Mouse (Mus musculus): ENCODE results near the gene Baz2b. TPM values are rescaled to one million over a fixed set of nuclear protein-coding genes. Genes with fewer than 3 reads are reported as not detected.
A peak's percentile ranks its signal among the peaks of the same experiment; 100 is the strongest.
"Not testable (repeated sequence)": the region's sequence is repeated elsewhere in the genome, so short reads cannot be mapped to it uniquely, and the experiment has no call there.

Gene Baz2b
- polyA plus RNA-seq, 1 experiment from 2014 or later = 22.1 TPM

GRCm38 (mm10) chr2:60082984-60083636, 126.5 kb downstream of the Baz2b start:
- no peak overlapping the region for H3K4me3 ChIP-seq
- no peaks in the 10 kb centered on the region for H3K27me3 ChIP-seq (replicated peaks)
- 63% methylated on average over 7 of the region's 7 CpGs for WGBS (ENCODE audit: insufficient replicate concordance)
- no peak overlapping the region for H3K4me2 ChIP-seq
- H3K9ac ChIP-seq = no peak overlapping the region
- ATAC-seq = no peak
- H3K4me1 ChIP-seq = peaks cover 19% of the 10 kb centered on the region
- H3K36me3 ChIP-seq = no peaks in the 10 kb centered on the region
- H3K9me3 ChIP-seq (replicated peaks) = no peaks in the 10 kb centered on the region
- no peak overlapping the region; the same call in 1 of the 2 replicates for H3K27ac ChIP-seq

- Histone ChIP-seq H3K9ac (no peak overlapping the region), H3K4me2 (no peak overlapping the region), H3K9me3 (replicated peaks) (no peaks in the 10 kb centered on the region), H3K27ac (no peak overlapping the region), H3K4me3 (no peak overlapping the region), H3K4me1 (peaks cover 28% of the 10 kb centered on the region), H3K36me3 (no peaks in the 10 kb centered on the region), H3K27me3 (replicated peaks) (no peaks in the 10 kb centered on the region)
- no peak for ATAC-seq
- WGBS (ENCODE audit: insufficient replicate concordance) = 75% methylated on average over 4 of the region's 4 CpGs
Measured at GRCm38 (mm10) chr2:60082225-60082624, 127.4 kb downstream of the Baz2b start.

- Histone ChIP-seq H3K4me2 (no peak overlapping the region), H3K9me3 (replicated peaks) (no peaks in the 10 kb centered on the region), H3K27me3 (replicated peaks) (no peaks in the 10 kb centered on the region), H3K27ac (no peak overlapping the region), H3K36me3 (no peaks in the 10 kb centered on the region), H3K4me3 (no peak overlapping the region), H3K4me1 (peaks cover 40% of the 10 kb centered on the region), H3K9ac (no peak overlapping the region)
- no peak for ATAC-seq
- 60% methylated on average over 4 of the region's 4 CpGs for WGBS (ENCODE audit: insufficient replicate concordance)
Measured at GRCm38 (mm10) chr2:60080831-60081230, 128.8 kb downstream of the Baz2b start.

- Histone ChIP-seq H3K36me3 (no peaks in the 10 kb centered on the region), H3K4me1 (peaks cover 48% of the 10 kb centered on the region), H3K9ac (no peak overlapping the region), H3K9me3 (replicated peaks) (no peaks in the 10 kb centered on the region), H3K4me3 (no peak overlapping the region), H3K27me3 (replicated peaks) (no peaks in the 10 kb centered on the region), H3K27ac (no peak overlapping the region), H3K4me2 (no peak overlapping the region)
- WGBS (ENCODE audit: insufficient replicate concordance) = 75% methylated on average over 9 of the region's 9 CpGs
- ATAC-seq = no peak
Measured at GRCm38 (mm10) chr2:60077631-60078030, 132.0 kb downstream of the Baz2b start.

GRCm38 (mm10) chr2:60076800-60077199, 132.8 kb downstream of the Baz2b start:
- ATAC-seq = no peak
- Histone ChIP-seq H3K4me3 (no peak overlapping the region), H3K9ac (no peak overlapping the region), H3K27ac (no peak overlapping the region), H3K9me3 (replicated peaks) (no peaks in the 10 kb centered on the region), H3K4me2 (peak overlapping the region; percentile 28), H3K27me3 (replicated peaks) (no peaks in the 10 kb centered on the region), H3K36me3 (no peaks in the 10 kb centered on the region), H3K4me1 (peaks cover 53% of the 10 kb centered on the region)
- WGBS (ENCODE audit: insufficient replicate concordance) = 16% methylated on average over 7 of the region's 7 CpGs

GRCm38 (mm10) chr2:60076025-60076424, 133.6 kb downstream of the Baz2b start:
- H3K27ac ChIP-seq = no peak overlapping the region
- no peak for ATAC-seq
- 0 out of 2 replicates have a peak overlapping the region, but pooled peaks have one; percentile 0 for H3K4me2 ChIP-seq
- H3K9ac ChIP-seq = no peak overlapping the region
- no peaks in the 10 kb centered on the region for H3K9me3 ChIP-seq (replicated peaks)
- peaks cover 57% of the 10 kb centered on the region for H3K4me1 ChIP-seq
- no peaks in the 10 kb centered on the region for H3K27me3 ChIP-seq (replicated peaks)
- no peaks in the 10 kb centered on the region for H3K36me3 ChIP-seq
- 26% methylated on average over 1 of the region's 1 CpGs for WGBS (ENCODE audit: insufficient replicate concordance)
- no peak overlapping the region for H3K4me3 ChIP-seq

- H3K4me3 ChIP-seq; H3K27me3 ChIP-seq (replicated peaks); H3K9ac ChIP-seq; H3K4me2 ChIP-seq; H3K9me3 ChIP-seq (replicated peaks); H3K27ac ChIP-seq; H3K36me3 ChIP-seq: not testable (repeated sequence)
- peak; percentile 87 for ATAC-seq
- H3K4me1 ChIP-seq = peaks cover 57% of the 10 kb centered on the region
- 30% methylated on average over 1 of the region's 1 CpGs for WGBS (ENCODE audit: insufficient replicate concordance)
Measured at GRCm38 (mm10) chr2:60073798-60074197, 135.8 kb downstream of the Baz2b start.

- WGBS (ENCODE audit: insufficient replicate concordance) = 19% methylated on average over 8 of the region's 8 CpGs
Measured at GRCm38 (mm10) chr2:60071813-60072212, 137.8 kb downstream of the Baz2b start.

GRCm38 (mm10) chr2:60070938-60071337, 138.7 kb downstream of the Baz2b start:
- 62% methylated on average over 5 of the region's 5 CpGs for WGBS (ENCODE audit: insufficient replicate concordance)
- Histone ChIP-seq H3K4me2 (no peak overlapping the region), H3K4me3 (no peak overlapping the region), H3K9ac (no peak overlapping the region), H3K9me3 (replicated peaks) (no peaks in the 10 kb centered on the region), H3K27ac (0 out of 2 replicates have a peak overlapping the region, but pooled peaks have one; percentile 15), H3K27me3 (replicated peaks) (no peaks in the 10 kb centered on the region), H3K36me3 (no peaks in the 10 kb centered on the region), H3K4me1 (peaks cover 33% of the 10 kb centered on the region)
- ATAC-seq = no peak

More at GRCm38 (mm10) chr2:60071813-60072212, 137.8 kb downstream of the Baz2b start:
- Histone ChIP-seq H3K36me3 (no peaks in the 10 kb centered on the region), H3K9ac (no peak overlapping the region), H3K4me1 (peaks cover 40% of the 10 kb centered on the region), H3K27me3 (replicated peaks) (no peaks in the 10 kb centered on the region), H3K4me3 (no peak overlapping the region), H3K4me2 (0 out of 2 replicates have a peak overlapping the region, but pooled peaks have one; percentile 21), H3K9me3 (replicated peaks) (no peaks in the 10 kb centered on the region), H3K27ac (no peak overlapping the region; the same call in 1 of the 2 replicates)
- no peak for ATAC-seq

GRCm38 (mm10) chr2:60068468-60068867, 141.2 kb downstream of the Baz2b start:
- Histone ChIP-seq H3K4me1 (peaks cover 17% of the 10 kb centered on the region), H3K27ac (no peak overlapping the region), H3K9me3 (replicated peaks) (0 out of 2 replicates have a peak, but pooled peaks cover 4% of the 10 kb centered on the region), H3K27me3 (replicated peaks) (no peaks in the 10 kb centered on the region), H3K36me3 (peaks cover 17% of the 10 kb centered on the region), H3K9ac (no peak overlapping the region), H3K4me3 (no peak overlapping the region), H3K4me2 (no peak overlapping the region)
- WGBS (ENCODE audit: insufficient replicate concordance) = 84% methylated on average over 3 of the region's 3 CpGs
- no peak for ATAC-seq

- no peak for ATAC-seq
- Histone ChIP-seq H3K27ac (no peak overlapping the region), H3K9ac (no peak overlapping the region), H3K9me3 (replicated peaks) (0 out of 2 replicates have a peak, but pooled peaks cover 4% of the 10 kb centered on the region), H3K27me3 (replicated peaks) (no peaks in the 10 kb centered on the region), H3K36me3 (peaks cover 18% of the 10 kb centered on the region), H3K4me1 (peaks cover 1% of the 10 kb centered on the region), H3K4me2 (no peak overlapping the region), H3K4me3 (no peak overlapping the region)
- WGBS (ENCODE audit: insufficient replicate concordance) = 75% methylated on average over 5 of the region's 5 CpGs
Measured at GRCm38 (mm10) chr2:60065415-60065814, 144.2 kb downstream of the Baz2b start.

GRCm38 (mm10) chr2:60060185-60060775, 149.4 kb downstream of the Baz2b start:
- Histone ChIP-seq H3K4me1 (peaks cover 16% of the 10 kb centered on the region), H3K27ac (no peak overlapping the region), H3K9ac (no peak overlapping the region), H3K9me3 (replicated peaks) (0 out of 2 replicates have a peak, but pooled peaks cover 4% of the 10 kb centered on the region), H3K27me3 (replicated peaks) (no peaks in the 10 kb centered on the region), H3K36me3 (peaks cover 17% of the 10 kb centered on the region), H3K4me3 (no peak overlapping the region), H3K4me2 (no peak overlapping the region)
- no peak for ATAC-seq
- WGBS (ENCODE audit: insufficient replicate concordance) = 100% methylated on average over 1 of the region's 1 CpGs

All from liver, embryonic 12.5 days (tissue).